In genomic region chr10:117709930-117710603, GRCm38 (mm10) we compare ENCODE assay signal across 8 mouse cellular contexts. TPM values are rescaled to one million over a fixed set of nuclear protein-coding genes. Genes with fewer than 3 reads are reported as not detected.
A peak's percentile ranks its signal among the peaks of the same experiment; 100 is the strongest.
DNase-seq lines count a peak whose midpoint lies in the region; ATAC-seq and TF ChIP-seq lines count a peak whose summit lies in the region.

No protein-coding gene starts in this region.

- H3K36me3 ChIP-seq in CH12.LX (replicated peaks in 1 of 2; ENCODE audit: control insufficient read depth in 1 of 2, insufficient read depth in 1 of 2, low read length in 1 of 2), result peaks cover 20 to 33% of the 10 kb centered on the region in 2 experiments
- H3K36me3 ChIP-seq in forebrain, embryonic 12.5 days (replicated peaks), result peaks cover 27% of the 10 kb centered on the region
- peaks cover 12% of the 10 kb centered on the region for H3K36me3 ChIP-seq in neural tube, embryonic 15.5 days

- peaks cover 22 to 47% of the 10 kb centered on the region in 2 experiments for H3K4me1 ChIP-seq in CH12.LX (ENCODE audit: control insufficient read depth in 1 of 2, insufficient read depth in 2 of 2)
- peaks cover 20% of the 10 kb centered on the region for H3K4me1 ChIP-seq in forebrain, embryonic 12.5 days
- H3K4me1 ChIP-seq in lung, adult 2 months (ENCODE audit: control insufficient read depth, insufficient read depth, low read length), result peaks cover 7% of the 10 kb centered on the region
- H3K4me1 ChIP-seq in neural tube, embryonic 15.5 days, result peaks cover 29% of the 10 kb centered on the region

- H3K79me2 ChIP-seq in CH12.LX (replicated peaks; ENCODE audit: control insufficient read depth, extremely low read depth, insufficient read depth, poor library complexity, severe bottlenecking), result peaks cover 45% of the 10 kb centered on the region

- peak overlapping the region; percentile 100 for H3K9ac ChIP-seq in CH12.LX (ENCODE audit: insufficient read depth, low read depth)
- peak overlapping the region; percentile 98 for H3K9ac ChIP-seq in forebrain, embryonic 12.5 days
- peak overlapping the region; percentile 82 for H3K9ac ChIP-seq in neural tube, embryonic 15.5 days (replicated peaks)

- peak; percentile 82 for DNase-seq in CH12.LX (ENCODE audit: extremely low read depth)
- peak; percentile 55 for DNase-seq in c-Kit-positive CD71-positive TER-119-positive erythroid progenitor cells, embryonic 14.5 days (ENCODE audit: low spot score)
- DNase-seq in heart, postnatal 10 days, result peak; percentile 88 to 89
- DNase-seq in large intestine, adult 2 months (ENCODE audit: low read depth, low spot score), result peak; percentile 42
- peak; percentile 84 for DNase-seq in lung, adult 2 months
- DNase-seq in testis, postnatal 14 days (ENCODE audit: low spot score), result peak; percentile 83

- H3K9me3 ChIP-seq in CH12.LX (replicated peaks; ENCODE audit: low read length), result no peaks in the 10 kb centered on the region
- no peaks in the 10 kb centered on the region for H3K9me3 ChIP-seq in forebrain, embryonic 12.5 days
- no peaks in the 10 kb centered on the region for H3K9me3 ChIP-seq in neural tube, embryonic 15.5 days (replicated peaks)

- peak overlapping the region; percentile 84 to 99 (median 90) for H3K4me3 ChIP-seq in CH12.LX (replicated peaks in 1 of 3; ENCODE audit: low read depth in 2 of 3, low read length in 2 of 3, poor library complexity in 1 of 3)
- H3K4me3 ChIP-seq in forebrain, embryonic 12.5 days (replicated peaks), result peak overlapping the region; percentile 83
- H3K4me3 ChIP-seq in lung, adult 2 months (replicated peaks; ENCODE audit: extremely low read depth, low read depth, low read length), result peak overlapping the region; percentile 88
- H3K4me3 ChIP-seq in neural tube, embryonic 15.5 days (replicated peaks), result peak overlapping the region; percentile 53

- TF ChIP-seq EP300 in CH12.LX (IDR thresholded peaks at IDR 0.05; ENCODE audit: low read length), result peak; percentile 77

- no peak; the same call in none of the 2 replicates for TF ChIP-seq RAD21 in CH12.LX (IDR thresholded peaks at IDR 0.05; ENCODE audit: low read depth, low read length)

- no peak overlapping the region for H3K4me2 ChIP-seq in CH12.LX (ENCODE audit: insufficient read depth, low read depth, poor library complexity, severe bottlenecking)
- peak overlapping the region; percentile 72 for H3K4me2 ChIP-seq in forebrain, embryonic 12.5 days
- peak overlapping the region; percentile 69 for H3K4me2 ChIP-seq in neural tube, embryonic 15.5 days

- no peaks in the 10 kb centered on the region for H3K27me3 ChIP-seq in CH12.LX (replicated peaks)
- H3K27me3 ChIP-seq in forebrain, embryonic 12.5 days, result no peaks in the 10 kb centered on the region
- no peaks in the 10 kb centered on the region for H3K27me3 ChIP-seq in neural tube, embryonic 15.5 days (replicated peaks)

- peak overlapping the region; percentile 100 for H3K27ac ChIP-seq in CH12.LX (ENCODE audit: insufficient read depth, low read depth)
- H3K27ac ChIP-seq in forebrain, embryonic 12.5 days, result peak overlapping the region; percentile 97
- H3K27ac ChIP-seq in neural tube, embryonic 15.5 days (replicated peaks), result peak overlapping the region; percentile 93

- WGBS in forebrain, embryonic 12.5 days, result under 1% methylated on average over 63 of the region's 71 CpGs
- WGBS in large intestine, adult 2 months, result under 1% methylated on average over 71 of the region's 71 CpGs
- under 1% methylated on average over 62 of the region's 71 CpGs for WGBS in lung, adult 2 months
- under 1% methylated on average over 67 of the region's 71 CpGs for WGBS in neural tube, embryonic 15.5 days

- peak; percentile 88 for ATAC-seq in forebrain, embryonic 12.5 days (ENCODE audit: low FRiP score)
- ATAC-seq in neural tube, embryonic 15.5 days (ENCODE audit: low FRiP score), result peak; percentile 83

- intact Hi-C loops in heart, postnatal 10 days (cut with DNase I), result loop anchor here (5.0 kb wide), 1 partner anchor 488 kb away; the partner anchor contains the start of gene Yeats4

- dilution Hi-C loops in CH12.LX (cut with MboI; ENCODE audit: extremely low pct_ligation_motif_present, extremely low pct_unique_long_range_greater_than_20kb, low sequenced_read_pairs), result no loop called here

- TF ChIP-seq CTCF in CH12.LX (conservative IDR thresholded peaks at IDR 0.05 in 1 of 2, IDR thresholded peaks at IDR 0.05 in 1 of 2; ENCODE audit: low read depth in 2 of 2, low read length in 2 of 2), result no peak
- no peak for TF ChIP-seq CTCF in lung, adult 2 months (IDR thresholded peaks at IDR 0.05; ENCODE audit: insufficient read depth, low read length)

- peak; percentile 95 for TF ChIP-seq POLR2A in CH12.LX (IDR thresholded peaks at IDR 0.05; ENCODE audit: low read depth, low read length)
- peak; percentile 62; the same call in 1 of the 2 replicates for TF ChIP-seq POLR2A in lung, adult 2 months (IDR thresholded peaks at IDR 0.05; ENCODE audit: borderline replicate concordance, extremely low read depth, low read depth, low read length)

- in situ Hi-C loops in CH12.LX (cut with MboI; ENCODE audit: low pct_ligation_motif_present, low pct_unique_long_range_greater_than_20kb, low sequenced_read_pairs), result no loop called here

TF ChIP-seq in CH12.LX, 34 proteins besides CTCF, POLR2A, EP300 and RAD21 (continues in another document):
- TF ChIP-seq MXI1 (IDR thresholded peaks at IDR 0.05; ENCODE audit: low read depth, low read length), result peak; percentile 81
- peak; percentile 91 for TF ChIP-seq ETS1 (conservative IDR thresholded peaks at IDR 0.05; ENCODE audit: low read depth, low read length)
- TF ChIP-seq MAX (IDR thresholded peaks at IDR 0.05; ENCODE audit: low read length), result 0 out of 2 replicates have a peak, but pooled peaks have one; percentile 33
- TF ChIP-seq BHLHE40 (IDR thresholded peaks at IDR 0.05; ENCODE audit: low read depth, low read length), result peak; percentile 44; the same call in 1 of the 2 replicates
- TF ChIP-seq MYC (IDR thresholded peaks at IDR 0.05; ENCODE audit: low read depth, low read length), result peak; percentile 55; the same call in 1 of the 2 replicates
- TF ChIP-seq USF1 (IDR thresholded peaks at IDR 0.05; ENCODE audit: low read depth, low read length), result no peak
- peak; percentile 60; the same call in 1 of the 2 replicates for TF ChIP-seq JUND (conservative IDR thresholded peaks at IDR 0.05; ENCODE audit: low read depth, low read length)
- TF ChIP-seq CHD2 (IDR thresholded peaks at IDR 0.05; ENCODE audit: low read length), result no peak; the same call in none of the 2 replicates
- TF ChIP-seq NELFE (IDR thresholded peaks at IDR 0.05; ENCODE audit: low read depth, low read length), result peak; percentile 90
- no peak; the same call in 1 of the 2 replicates for TF ChIP-seq MAZ (IDR thresholded peaks at IDR 0.05; ENCODE audit: low read depth, low read length)
- TF ChIP-seq NRF1 (IDR thresholded peaks at IDR 0.05; ENCODE audit: low read depth, low read length), result peak; percentile 80
- TF ChIP-seq KAT2A (IDR thresholded peaks at IDR 0.05; ENCODE audit: insufficient replicate concordance, low read length), result 0 out of 2 replicates have a peak, but pooled peaks have one; percentile 40
- TF ChIP-seq MAFK (IDR thresholded peaks at IDR 0.05; ENCODE audit: insufficient replicate concordance, low read length), result peak; percentile 77; the same call in 1 of the 2 replicates
- TF ChIP-seq UBTF (IDR thresholded peaks at IDR 0.05; ENCODE audit: low read depth, low read length), result peak; percentile 82; the same call in 1 of the 2 replicates
- peak; percentile 97 for TF ChIP-seq ZMIZ1 (IDR thresholded peaks at IDR 0.05; ENCODE audit: low read depth, low read length)
- TF ChIP-seq SMC3 (IDR thresholded peaks at IDR 0.05; ENCODE audit: low read depth, low read length), result no peak
- peak; percentile 90 for TF ChIP-seq TBP (conservative IDR thresholded peaks at IDR 0.05; ENCODE audit: low read depth, low read length)
- TF ChIP-seq JUN (IDR thresholded peaks at IDR 0.05; ENCODE audit: insufficient read depth, low read depth, low read length), result no peak
- peak; percentile 33 for TF ChIP-seq ZNF384 (IDR thresholded peaks at IDR 0.05; ENCODE audit: low read depth, low read length)
- TF ChIP-seq ZKSCAN1 (IDR thresholded peaks at IDR 0.05; ENCODE audit: borderline replicate concordance, low read depth, low read length), result no peak
- TF ChIP-seq RCOR1 (conservative IDR thresholded peaks at IDR 0.05; ENCODE audit: low read depth, low read length), result no peak; the same call in 1 of the 2 replicates
- TF ChIP-seq PAX5 (IDR thresholded peaks at IDR 0.05; ENCODE audit: low read length), result no peak
- TF ChIP-seq ZC3H11A (IDR thresholded peaks at IDR 0.05; ENCODE audit: low read depth, low read length), result no peak
- TF ChIP-seq CHD1 (IDR thresholded peaks at IDR 0.05; ENCODE audit: low read depth, low read length), result peak; percentile 99
- TF ChIP-seq HCFC1 (IDR thresholded peaks at IDR 0.05; ENCODE audit: low read depth, low read length), result peak; percentile 72
- TF ChIP-seq SIN3A (IDR thresholded peaks at IDR 0.05; ENCODE audit: low read length), result peak; percentile 97
- TF ChIP-seq E2F4 (IDR thresholded peaks at IDR 0.05; ENCODE audit: insufficient replicate concordance, low read depth, low read length), result no peak
- TF ChIP-seq USF2 (conservative IDR thresholded peaks at IDR 0.05; ENCODE audit: low read depth, low read length), result no peak
- no peak for TF ChIP-seq GABPA (IDR thresholded peaks at IDR 0.05; ENCODE audit: insufficient replicate concordance, low read depth, low read length)

RNA-seq across cellular contexts. Expression of gene Mdm2, which starts 0.5 kb away (rescaled TPM):
- 136 and 166 TPM in 2 replicates for total RNA-seq in CH12.LX (2012; rRNA removed)
- total RNA-seq in CH12.LX (2014; rRNA removed), result 104 and 112 TPM in 2 replicates
- polyA plus RNA-seq in CH12.LX (2012; ENCODE audit: insufficient read length, low read depth), result 74.9 and 79.8 TPM in 2 replicates
- 76.5 and 86.4 TPM in 2 replicates for polyA plus RNA-seq in forebrain, embryonic 12.5 days (2016; fragmentation: Nextera tagmentation; extraction: Ambion mirVana)
- total RNA-seq in heart, postnatal 10 days (2021), result 10 to 100 TPM; 48.4 to 51.8 TPM
- polyA plus RNA-seq in large intestine, adult 2 months (2012; rRNA removed), result 11.2 and 25.9 TPM in 2 replicates
- polyA plus RNA-seq in lung, adult 2 months (2012; rRNA removed), result 39.0 and 39.7 TPM in 2 replicates
- polyA plus RNA-seq in neural tube, embryonic 15.5 days (2015; fragmentation: Nextera tagmentation; extraction: Ambion mirVana), result 46.0 and 51.3 TPM in 2 replicates

RNA-seq across cellular contexts. Expression of gene Slc35e3, which starts 36.1 kb away (rescaled TPM):
- total RNA-seq in CH12.LX (2012; rRNA removed), result 5.0 and 6.4 TPM in 2 replicates
- total RNA-seq in CH12.LX (2014; rRNA removed), result 1.4 and 2.2 TPM in 2 replicates
- polyA plus RNA-seq in CH12.LX (2012; ENCODE audit: insufficient read length, low read depth), result 9.7 and 9.8 TPM in 2 replicates
- polyA plus RNA-seq in forebrain, embryonic 12.5 days (2016; fragmentation: Nextera tagmentation; extraction: Ambion mirVana), result 34.1 and 37.4 TPM in 2 replicates
- 1 to 10 TPM; 7.4 to 8.5 TPM for total RNA-seq in heart, postnatal 10 days (2021)
- 3.3 and 4.8 TPM in 2 replicates for polyA plus RNA-seq in large intestine, adult 2 months (2012; rRNA removed)
- polyA plus RNA-seq in lung, adult 2 months (2012; rRNA removed), result 15.8 and 19.1 TPM in 2 replicates
- polyA plus RNA-seq in neural tube, embryonic 15.5 days (2015; fragmentation: Nextera tagmentation; extraction: Ambion mirVana), result 26.4 and 26.9 TPM in 2 replicates

Comparison
In these comparisons a context has a peak if more than half of its experiments do, and no peak if none do; other contexts are left out.
1. Peak in every context shown above with its lines: DNase-seq, ATAC-seq, H3K4me3 ChIP-seq and H3K27ac ChIP-seq.